Mouse (Mus musculus): ENCODE results near the gene Sppl3. TPM values are rescaled to one million over a fixed set of nuclear protein-coding genes. Genes with fewer than 3 reads are reported as not detected.

Sppl3 gene
- polyA plus RNA-seq, 1 experiment from 2014 or later, result 11.5 TPM

DNA sequence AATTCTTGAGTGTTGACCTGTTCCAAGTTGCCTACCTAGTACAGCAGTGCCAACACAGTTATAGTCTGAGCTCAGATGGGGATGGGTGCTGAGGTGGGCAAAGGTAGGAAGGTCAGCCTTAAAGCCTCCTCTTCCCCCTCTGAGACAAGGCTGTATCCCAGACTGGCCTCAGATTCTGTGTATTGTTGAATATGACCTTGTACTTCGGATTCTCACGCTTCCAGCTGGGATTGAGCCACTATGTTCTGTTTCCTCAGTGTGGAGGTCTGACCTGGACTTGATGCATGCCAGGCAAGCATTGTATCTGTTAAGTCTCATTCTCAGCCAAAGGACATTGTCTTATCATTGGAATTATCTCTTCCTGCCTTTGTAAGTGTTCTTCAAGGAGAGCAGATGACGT, 16.2 kb downstream of the Sppl3 start:
- no peak overlapping the region for H3K27ac ChIP-seq (replicated peaks)
- no peak overlapping the region for H3K4me3 ChIP-seq
- H3K27me3 ChIP-seq (ENCODE audit: low read depth, poor library complexity, severe bottlenecking), result no peaks in the 10 kb centered on the region
- no peak for DNase-seq (ENCODE audit: low spot score)
- WGBS, result 92% methylated on average over 3 of the region's 3 CpGs
- H3K9me3 ChIP-seq (replicated peaks), result no peaks in the 10 kb centered on the region
- peaks cover 7% of the 10 kb centered on the region for H3K4me1 ChIP-seq
- H3K36me3 ChIP-seq, result peaks cover 11% of the 10 kb centered on the region

DNA sequence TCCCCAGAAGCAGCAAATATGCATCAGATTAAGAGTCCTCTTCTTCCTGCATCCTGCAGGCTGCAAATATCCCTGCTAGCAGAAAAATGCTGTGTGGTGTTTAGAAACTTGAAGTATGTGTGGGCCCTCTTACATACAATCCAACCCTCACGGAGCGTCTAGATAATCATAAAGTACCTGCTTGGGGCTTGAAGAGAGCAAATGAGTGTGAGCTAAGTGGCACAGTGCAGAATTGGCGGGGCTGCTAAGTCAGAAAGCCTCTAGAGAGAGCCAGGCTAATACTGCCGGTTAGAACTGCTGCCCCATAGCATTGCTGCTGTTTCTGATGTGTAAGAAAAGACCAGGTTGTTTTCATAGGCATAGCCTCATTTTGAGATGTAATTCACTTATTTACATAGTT, 18.0 kb downstream of the Sppl3 start:
- H3K9me3 ChIP-seq (replicated peaks), result no peaks in the 10 kb centered on the region
- no peaks in the 10 kb centered on the region for H3K27me3 ChIP-seq (ENCODE audit: low read depth, poor library complexity, severe bottlenecking)
- H3K4me1 ChIP-seq, result peaks cover 7% of the 10 kb centered on the region
- H3K27ac ChIP-seq (replicated peaks), result no peak overlapping the region
- H3K4me3 ChIP-seq, result no peak overlapping the region
- DNase-seq (ENCODE audit: low spot score), result no peak
- 95% methylated on average over 4 of the region's 4 CpGs for WGBS
- H3K36me3 ChIP-seq, result peaks cover 8% of the 10 kb centered on the region; the same call in 1 of the 2 replicates

DNA sequence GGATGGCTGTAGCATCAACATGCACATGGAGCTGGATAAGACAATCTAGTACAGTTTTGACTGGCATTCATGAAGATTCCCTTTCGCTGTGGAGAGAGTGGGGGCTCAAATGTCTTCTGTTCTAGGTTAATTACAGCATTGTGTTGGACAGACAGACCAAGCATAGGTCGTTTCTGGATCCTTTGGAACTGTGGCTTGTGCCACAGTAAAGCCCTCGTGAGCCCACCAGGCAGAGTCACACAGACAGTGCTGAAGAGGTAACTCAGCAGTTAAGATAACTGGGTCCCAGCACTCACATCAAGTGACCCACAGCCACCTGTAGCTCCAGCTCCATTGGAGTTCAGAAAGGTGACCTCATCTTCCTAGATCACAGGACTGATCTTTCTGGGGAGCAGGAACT, 18.6 kb downstream of the Sppl3 start:
- Histone ChIP-seq H3K27me3 (ENCODE audit: low read depth, poor library complexity, severe bottlenecking) (no peaks in the 10 kb centered on the region), H3K4me1 (peaks cover 6% of the 10 kb centered on the region), H3K27ac (replicated peaks) (no peak overlapping the region), H3K4me3 (no peak overlapping the region), H3K36me3 (peaks cover 8% of the 10 kb centered on the region; the same call in 1 of the 2 replicates), H3K9me3 (replicated peaks) (no peaks in the 10 kb centered on the region)
- WGBS, result 94% methylated on average over 3 of the region's 3 CpGs
- no peak for DNase-seq (ENCODE audit: low spot score)

DNA sequence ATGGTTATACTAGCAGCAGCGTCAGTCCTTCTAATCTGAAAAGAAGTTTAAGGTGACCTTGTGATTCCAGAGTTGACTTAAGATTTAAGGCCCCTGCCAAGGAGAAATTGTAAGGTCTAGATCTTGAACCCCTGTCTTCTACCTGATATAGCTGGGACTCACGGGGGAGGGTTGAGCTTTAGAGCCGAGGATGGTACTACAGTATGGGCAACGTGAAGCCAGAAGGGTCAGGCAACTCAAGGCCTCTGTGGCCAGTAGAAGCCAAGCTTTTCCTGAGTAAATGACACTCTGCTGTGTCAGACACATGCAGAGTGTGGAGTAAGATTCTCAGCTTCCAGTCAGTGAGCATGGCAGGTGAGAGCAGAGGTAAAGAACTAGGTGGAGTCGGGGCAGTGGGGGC, 20.6 kb downstream of the Sppl3 start:
- DNase-seq (ENCODE audit: low spot score), result no peak

DNA sequence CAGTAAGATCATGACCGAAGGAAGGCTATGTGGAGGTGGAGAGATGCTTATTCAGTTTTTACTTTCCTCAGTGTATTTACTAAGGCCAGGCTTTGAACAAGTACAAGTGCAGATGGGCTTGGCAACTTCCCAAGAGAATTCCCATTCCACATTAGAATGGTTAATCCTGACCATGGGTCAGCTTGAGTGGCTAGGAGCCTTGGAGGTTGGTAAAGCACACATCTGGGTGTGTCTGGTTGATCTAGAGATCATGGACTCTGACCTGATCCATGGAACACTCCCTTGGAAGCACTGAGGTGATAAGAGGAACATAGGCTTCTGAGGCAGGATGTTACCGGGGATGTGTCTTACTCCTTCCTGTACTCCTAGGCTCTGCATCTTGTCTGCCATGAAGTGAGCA, 21.7 kb downstream of the Sppl3 start:
- H3K9me3 ChIP-seq (replicated peaks), result no peaks in the 10 kb centered on the region
- H3K36me3 ChIP-seq, result peaks cover 8% of the 10 kb centered on the region; the same call in 1 of the 2 replicates
- DNase-seq (ENCODE audit: low spot score), result no peak
- 85% methylated on average over 2 of the region's 2 CpGs for WGBS
- H3K4me1 ChIP-seq, result no peaks in the 10 kb centered on the region
- no peaks in the 10 kb centered on the region for H3K27me3 ChIP-seq (ENCODE audit: low read depth, poor library complexity, severe bottlenecking)
- H3K27ac ChIP-seq (replicated peaks), result no peak overlapping the region
- no peak overlapping the region for H3K4me3 ChIP-seq

More for the DNA sequence above, 20.6 kb downstream of the Sppl3 start:
- Histone ChIP-seq H3K4me3 (no peak overlapping the region), H3K9me3 (replicated peaks) (no peaks in the 10 kb centered on the region), H3K36me3 (peaks cover 8% of the 10 kb centered on the region; the same call in 1 of the 2 replicates), H3K27me3 (ENCODE audit: low read depth, poor library complexity, severe bottlenecking) (no peaks in the 10 kb centered on the region), H3K4me1 (no peaks in the 10 kb centered on the region), H3K27ac (replicated peaks) (no peak overlapping the region)
- 86% methylated on average over 5 of the region's 5 CpGs for WGBS

DNA sequence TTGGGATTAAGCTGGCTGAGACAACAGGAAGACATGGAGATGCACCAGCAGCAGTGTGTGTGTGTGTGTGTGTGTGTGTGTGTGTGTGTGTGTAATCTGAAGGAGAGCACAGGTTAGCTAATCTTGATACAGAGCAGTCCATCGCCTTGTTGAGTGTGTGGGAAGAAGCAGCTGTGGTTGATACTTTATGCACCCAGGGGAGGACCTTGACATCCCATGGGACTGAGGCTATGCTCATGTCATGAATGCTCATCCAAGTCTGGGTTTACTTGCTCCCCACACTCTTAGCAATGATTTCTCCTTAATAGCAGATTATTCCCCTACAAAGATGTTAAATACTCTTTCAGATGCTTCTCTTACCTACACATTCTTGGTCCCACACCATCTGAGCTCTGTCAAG, 24.3 kb downstream of the Sppl3 start:
- H3K4me1 ChIP-seq, result no peaks in the 10 kb centered on the region
- no peak for DNase-seq (ENCODE audit: low spot score)
- no peak overlapping the region for H3K27ac ChIP-seq (replicated peaks)
- H3K36me3 ChIP-seq, result no peaks in the 10 kb centered on the region
- 100% methylated on average over 1 of the region's 1 CpGs for WGBS
- H3K9me3 ChIP-seq (replicated peaks), result no peaks in the 10 kb centered on the region
- no peaks in the 10 kb centered on the region for H3K27me3 ChIP-seq (ENCODE audit: low read depth, poor library complexity, severe bottlenecking)
- no peak overlapping the region for H3K4me3 ChIP-seq

DNA sequence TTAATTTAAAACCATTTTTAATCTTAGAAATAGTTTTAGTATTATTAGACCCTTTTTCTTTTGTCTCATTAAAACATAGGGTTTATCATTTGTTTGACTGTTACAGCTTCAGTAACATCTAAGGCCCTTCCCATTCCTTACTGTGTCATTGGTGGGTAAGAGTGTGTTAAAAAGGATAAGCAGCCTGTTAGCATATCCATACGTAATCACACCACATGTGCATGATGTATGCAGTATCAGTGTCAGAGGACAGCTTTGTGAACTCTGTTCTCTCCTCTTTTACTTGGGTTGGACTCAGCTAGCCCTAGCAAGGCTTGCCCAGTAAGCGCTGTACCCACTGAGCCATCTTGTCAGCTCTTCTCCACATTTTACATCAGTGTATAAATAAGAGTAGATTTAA, 26.2 kb downstream of the Sppl3 start:
- H3K4me1 ChIP-seq, result no peaks in the 10 kb centered on the region
- 92% methylated on average over 2 of the region's 2 CpGs for WGBS
- no peaks in the 10 kb centered on the region for H3K27me3 ChIP-seq (ENCODE audit: low read depth, poor library complexity, severe bottlenecking)
- H3K4me3 ChIP-seq, result no peak overlapping the region
- no peak overlapping the region for H3K27ac ChIP-seq (replicated peaks)
- H3K36me3 ChIP-seq, result peaks cover 8% of the 10 kb centered on the region; the same call in 1 of the 2 replicates
- DNase-seq (ENCODE audit: low spot score), result no peak
- no peaks in the 10 kb centered on the region for H3K9me3 ChIP-seq (replicated peaks)

DNA sequence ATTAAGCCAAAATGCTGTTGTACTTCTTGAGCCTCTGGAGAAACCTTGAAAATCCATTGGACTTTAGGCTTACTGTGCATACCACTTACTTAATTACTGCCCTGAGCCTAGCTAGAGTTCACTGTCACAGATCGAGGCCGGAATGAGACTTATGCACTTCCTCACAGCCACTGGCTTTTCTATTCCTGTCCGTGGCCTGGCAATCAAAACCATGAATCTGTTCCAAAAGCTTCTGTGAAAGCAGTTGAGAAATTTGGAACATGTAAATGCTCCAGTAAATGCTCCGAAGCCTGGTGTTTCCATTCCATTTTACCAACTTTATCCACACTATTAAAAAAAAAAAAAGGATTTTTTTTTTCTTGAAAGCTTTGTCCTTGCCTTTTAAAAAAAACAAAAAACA, 29.8 kb downstream of the Sppl3 start:
- no peaks in the 10 kb centered on the region for H3K9me3 ChIP-seq (replicated peaks)
- no peaks in the 10 kb centered on the region for H3K4me1 ChIP-seq
- no peak overlapping the region for H3K27ac ChIP-seq (replicated peaks)
- DNase-seq (ENCODE audit: low spot score), result no peak
- no peaks in the 10 kb centered on the region for H3K27me3 ChIP-seq (ENCODE audit: low read depth, poor library complexity, severe bottlenecking)
- H3K4me3 ChIP-seq, result no peak overlapping the region
- peaks cover 17% of the 10 kb centered on the region for H3K36me3 ChIP-seq
- WGBS, result 93% methylated on average over 4 of the region's 4 CpGs

DNA sequence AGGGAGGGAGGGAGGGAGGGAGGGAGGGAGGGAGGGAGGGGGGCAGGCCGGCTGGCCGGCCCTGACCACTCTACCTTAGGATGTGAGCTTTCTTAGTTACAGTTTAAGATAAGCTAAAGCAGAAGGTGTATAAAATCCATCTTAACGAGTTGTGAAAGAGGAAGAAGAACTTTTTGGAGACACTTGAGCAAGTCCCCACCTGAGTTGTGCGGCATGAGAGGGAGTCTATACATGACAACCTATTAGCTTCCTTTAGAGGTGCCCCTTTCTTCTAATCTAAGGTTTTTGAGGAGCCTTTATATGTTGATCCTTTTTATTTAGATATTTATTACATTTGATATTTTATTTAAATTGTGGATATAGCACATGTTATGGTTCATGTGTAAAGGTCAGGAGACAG, 32.7 kb downstream of the Sppl3 start:
- 96% methylated on average over 4 of the region's 4 CpGs for WGBS
- peaks cover 17% of the 10 kb centered on the region for H3K36me3 ChIP-seq
- no peak for DNase-seq (ENCODE audit: low spot score)

DNA sequence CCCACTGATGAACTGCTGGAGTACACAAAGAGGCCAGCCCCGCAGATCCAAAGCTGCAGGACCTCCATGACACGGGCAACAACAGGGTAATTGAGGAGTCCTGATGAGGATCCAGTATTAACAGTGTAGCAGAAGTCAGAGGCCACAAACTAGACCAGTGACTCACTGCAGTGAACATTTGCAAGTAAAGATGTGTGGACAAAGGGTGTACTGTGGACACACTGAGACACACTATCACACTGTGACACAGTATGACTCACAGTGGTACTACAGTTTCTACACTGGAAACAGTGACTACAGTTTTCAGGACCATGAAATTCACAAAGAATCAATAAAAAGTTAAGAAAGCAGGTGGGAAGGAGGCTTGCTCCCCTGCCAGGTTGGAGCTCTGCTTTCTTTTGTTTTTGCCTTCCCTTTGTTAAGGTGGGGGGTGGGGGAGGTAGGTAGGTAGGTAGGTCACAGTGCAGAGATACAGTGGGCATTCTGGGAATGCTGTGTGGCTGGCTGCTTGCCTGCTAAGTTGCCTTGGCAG, 34.3 kb downstream of the Sppl3 start:
- Histone ChIP-seq H3K4me1 (no peaks in the 10 kb centered on the region), H3K27me3 (ENCODE audit: low read depth, poor library complexity, severe bottlenecking) (no peaks in the 10 kb centered on the region), H3K36me3 (peaks cover 17% of the 10 kb centered on the region), H3K9me3 (replicated peaks) (no peaks in the 10 kb centered on the region), H3K27ac (replicated peaks) (no peak overlapping the region), H3K4me3 (no peak overlapping the region)
- WGBS, result 90% methylated on average over 2 of the region's 2 CpGs
- DNase-seq (ENCODE audit: low spot score), result no peak

More for the DNA sequence above, 32.7 kb downstream of the Sppl3 start:
- Histone ChIP-seq H3K4me1 (no peaks in the 10 kb centered on the region), H3K4me3 (no peak overlapping the region), H3K27ac (replicated peaks) (no peak overlapping the region), H3K9me3 (replicated peaks) (no peaks in the 10 kb centered on the region), H3K27me3 (ENCODE audit: low read depth, poor library complexity, severe bottlenecking) (no peaks in the 10 kb centered on the region)

DNA sequence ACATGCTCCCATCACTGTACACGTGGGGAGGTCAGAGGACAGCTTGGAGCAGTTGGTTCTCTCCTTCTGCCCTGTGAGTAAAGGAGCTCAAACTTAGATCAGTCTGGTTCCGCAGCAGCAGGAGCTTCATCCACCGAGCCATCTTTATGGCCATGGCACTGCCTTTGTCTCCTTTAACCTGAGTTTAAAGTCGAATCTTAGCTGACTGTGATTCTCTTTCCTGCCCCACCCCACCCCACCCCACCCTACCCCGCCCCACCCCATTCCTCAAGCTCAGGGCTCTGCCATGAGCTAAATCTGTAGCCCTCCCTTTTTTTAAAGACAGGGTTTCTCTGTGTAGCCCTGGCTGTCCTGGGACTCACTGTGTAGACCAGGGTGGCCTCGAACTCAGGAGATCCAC, 38.8 kb downstream of the Sppl3 start:
- Histone ChIP-seq H3K27ac (replicated peaks) (no peak overlapping the region), H3K9me3 (replicated peaks) (no peaks in the 10 kb centered on the region), H3K4me3 (no peak overlapping the region), H3K36me3 (peaks cover 5% of the 10 kb centered on the region; the same call in 1 of the 2 replicates), H3K4me1 (peaks cover 11% of the 10 kb centered on the region), H3K27me3 (ENCODE audit: low read depth, poor library complexity, severe bottlenecking) (no peaks in the 10 kb centered on the region)
- WGBS, result 87% methylated on average over 6 of the region's 6 CpGs
- no peak for DNase-seq (ENCODE audit: low spot score)

DNA sequence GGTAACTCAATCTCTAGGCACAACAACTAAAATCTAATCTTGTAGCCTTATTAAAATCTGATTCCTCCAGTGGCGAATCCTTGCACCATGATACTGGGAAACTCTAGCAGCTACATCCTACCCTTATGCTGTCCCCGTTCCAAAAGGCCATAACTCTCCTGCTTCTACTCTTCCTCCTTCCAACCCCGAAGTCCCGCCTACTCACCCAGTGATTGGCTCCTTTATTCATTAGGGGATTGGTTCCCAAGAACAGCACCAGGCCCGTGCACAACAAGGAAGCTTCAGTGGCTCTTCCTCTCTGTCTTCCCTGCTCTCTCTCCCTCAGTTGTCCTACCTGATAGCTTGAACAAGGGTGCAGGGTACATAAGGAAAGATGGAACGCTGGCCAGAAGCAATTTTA, 39.8 kb downstream of the Sppl3 start:
- Histone ChIP-seq H3K27ac (replicated peaks) (no peak overlapping the region), H3K36me3 (0 out of 2 replicates have a peak, but pooled peaks cover 5% of the 10 kb centered on the region), H3K4me3 (no peak overlapping the region), H3K27me3 (ENCODE audit: low read depth, poor library complexity, severe bottlenecking) (no peaks in the 10 kb centered on the region), H3K4me1 (peaks cover 11% of the 10 kb centered on the region), H3K9me3 (replicated peaks) (no peaks in the 10 kb centered on the region)
- 87% methylated on average over 6 of the region's 6 CpGs for WGBS
- no peak for DNase-seq (ENCODE audit: low spot score)

DNA sequence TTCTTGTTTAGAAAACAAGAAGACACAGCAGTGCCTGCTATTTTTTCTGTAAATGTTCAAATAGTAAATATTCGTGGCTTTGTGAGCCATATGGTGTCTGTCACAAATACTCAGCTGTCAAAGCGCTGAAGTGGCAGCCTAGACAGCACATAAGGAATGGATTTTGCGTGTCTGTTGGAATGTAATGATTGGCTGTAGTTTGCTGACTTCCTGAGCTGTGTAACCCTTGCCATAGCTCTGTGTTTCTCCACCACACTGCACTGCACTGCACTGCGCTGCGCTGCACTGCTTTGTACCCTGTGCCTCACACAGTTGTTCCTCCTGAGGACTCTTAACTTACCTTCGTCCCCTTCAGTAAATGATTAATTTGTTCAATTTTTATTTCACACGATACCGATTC, 41.6 kb downstream of the Sppl3 start:
- 91% methylated on average over 8 of the region's 8 CpGs for WGBS
- no peaks in the 10 kb centered on the region for H3K27me3 ChIP-seq (ENCODE audit: low read depth, poor library complexity, severe bottlenecking)
- peaks cover 11% of the 10 kb centered on the region for H3K4me1 ChIP-seq
- H3K27ac ChIP-seq (replicated peaks), result no peak overlapping the region
- no peak for DNase-seq (ENCODE audit: low spot score)
- no peak overlapping the region for H3K4me3 ChIP-seq
- H3K36me3 ChIP-seq, result peaks cover 9% of the 10 kb centered on the region; the same call in 1 of the 2 replicates
- no peaks in the 10 kb centered on the region for H3K9me3 ChIP-seq (replicated peaks)

All from midbrain, embryonic 10.5 days (tissue).